In the genomic region with DNA sequence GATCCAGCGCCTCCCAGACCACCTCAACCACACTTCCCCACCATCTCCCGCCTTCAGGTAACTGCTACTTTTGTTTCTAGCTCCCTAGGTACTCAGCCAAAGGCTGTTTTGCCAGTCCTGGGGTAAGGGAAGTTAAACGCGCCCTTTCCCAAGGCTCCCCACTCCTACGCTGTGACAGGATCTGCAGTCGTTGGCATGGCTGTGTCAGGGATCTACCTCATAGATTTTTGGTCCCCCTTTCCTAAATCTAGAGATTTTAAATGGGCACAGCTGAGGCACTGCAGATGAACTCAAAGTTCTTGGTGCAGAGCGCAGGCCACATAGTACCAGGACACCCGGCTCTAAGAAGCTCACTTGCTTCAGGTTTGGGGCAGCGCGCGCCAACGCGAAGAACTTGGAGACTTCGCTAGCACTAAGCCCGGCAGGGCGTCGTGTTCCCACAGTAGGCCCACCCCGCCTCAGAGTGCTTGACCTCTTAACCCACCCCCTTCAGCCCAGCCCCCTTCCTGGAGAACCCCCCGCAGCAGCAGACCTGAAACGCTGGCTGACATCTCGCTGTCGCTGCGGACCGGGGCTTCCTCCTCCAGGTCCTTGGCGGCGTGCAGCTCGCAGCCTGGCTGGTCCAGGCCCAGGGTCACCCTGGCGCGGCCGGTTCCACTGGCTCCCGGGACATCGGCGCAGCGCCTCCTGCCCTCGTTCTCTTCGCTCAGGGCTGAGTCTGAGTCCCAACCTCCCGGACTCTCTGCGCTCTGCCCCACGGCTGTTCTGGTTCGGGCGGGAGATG, we compare ENCODE assay signal across 9 mouse cellular contexts. TPM values are rescaled to one million over a fixed set of nuclear protein-coding genes. Genes with fewer than 3 reads are reported as not detected.
DNase-seq lines count a peak whose midpoint lies in the region; ATAC-seq lines count a peak whose summit lies in the region.
"Had no signal": no experiment of that assay in that cellular context is flagged by ENCODE, and none has a peak within 500 bp of the region (broad histone marks: within the 10 kb centered on the region; RNA-seq: fewer than 3 reads in every experiment).

No protein-coding gene starts in this region.

- H3K36me3 ChIP-seq in intestine, embryonic 14.5 days (ENCODE audit: control insufficient read depth, insufficient read depth, low read length) = no peaks in the 10 kb centered on the region
- H3K36me3 ChIP-seq in stomach, embryonic 14.5 days (ENCODE audit: control insufficient read depth, insufficient read depth, low read length) = no peaks in the 10 kb centered on the region

- H3K4me2 ChIP-seq in intestine, embryonic 14.5 days (ENCODE audit: low read length) = peak overlapping the region; percentile 62
- H3K4me2 ChIP-seq in stomach, embryonic 14.5 days (replicated peaks; ENCODE audit: low read depth, low read length) = peak overlapping the region; percentile 53

- peak overlapping the region; percentile 57 for H3K4me3 ChIP-seq in intestine, embryonic 14.5 days (ENCODE audit: low read depth, low read length)
- peak overlapping the region; percentile 47 for H3K4me3 ChIP-seq in stomach, embryonic 14.5 days (ENCODE audit: low read depth, low read length)

- WGBS in intestine, embryonic 14.5 days = 2% methylated on average over 41 of the region's 41 CpGs
- 2% methylated on average over 41 of the region's 41 CpGs for WGBS in stomach, embryonic 14.5 days

- peaks cover 85% of the 10 kb centered on the region for H3K27me3 ChIP-seq in intestine, embryonic 14.5 days (replicated peaks; ENCODE audit: control insufficient read depth, insufficient read depth, low read length)
- H3K27me3 ChIP-seq in stomach, embryonic 14.5 days (ENCODE audit: control insufficient read depth, insufficient read depth, low read length) = peaks cover 44% of the 10 kb centered on the region

- 0 out of 2 replicates have a peak, but pooled peaks have one; percentile 20 for ATAC-seq in intestine, embryonic 14.5 days (replicated peaks; ENCODE audit: low FRiP score, low TSS enrichment, low read depth)
- peak; percentile 48; the same call in 1 of the 2 replicates for ATAC-seq in stomach, embryonic 14.5 days (ENCODE audit: insufficient number of reproducible peaks, insufficient read depth, low FRiP score, low read depth)

- peak overlapping the region; percentile 84 for H3K27ac ChIP-seq in intestine, embryonic 14.5 days (ENCODE audit: low read depth)
- H3K27ac ChIP-seq in stomach, embryonic 14.5 days (ENCODE audit: low read length) = peak overlapping the region; percentile 81; the same call in 1 of the 2 replicates

- DNase-seq in adrenal gland, postnatal 10 days = peak; percentile 43
- DNase-seq in adrenal gland, adult (ENCODE audit: inconsistent age in 2 of 2, low spot score in 1 of 2) = no peak
- DNase-seq in ovary, postnatal 36 days (ENCODE audit: low spot score) = peak; percentile 32
- DNase-seq in ovary, adult 18-20 months (ENCODE audit: low spot score) = no peak
- DNase-seq in intestine, embryonic 14.5 days (ENCODE audit: low spot score) = peak; percentile 66
- DNase-seq in left cerebral cortex, postnatal 25 days (ENCODE audit: low spot score in 2 of 2) = no peak
- DNase-seq in c-Kit-positive CD71-positive TER-119-positive erythroid progenitor cells, embryonic 14.5 days (ENCODE audit: low spot score) = no peak

- H3K9me3 ChIP-seq in intestine, embryonic 14.5 days (ENCODE audit: control insufficient read depth, low read length) = no peaks in the 10 kb centered on the region
- H3K9me3 ChIP-seq in stomach, embryonic 14.5 days (ENCODE audit: control insufficient read depth, low read depth, low read length) = no peaks in the 10 kb centered on the region

- peak overlapping the region; percentile 65 for H3K9ac ChIP-seq in intestine, embryonic 14.5 days (ENCODE audit: low read length)
- H3K9ac ChIP-seq in stomach, embryonic 14.5 days (replicated peaks; ENCODE audit: low read depth, low read length) = peak overlapping the region; percentile 53

- H3K4me1 ChIP-seq in intestine, embryonic 14.5 days (replicated peaks; ENCODE audit: control insufficient read depth, insufficient read depth, low read length) = 0 out of 2 replicates have a peak, but pooled peaks cover 12% of the 10 kb centered on the region
- peaks cover 10% of the 10 kb centered on the region; the same call in 1 of the 2 replicates for H3K4me1 ChIP-seq in stomach, embryonic 14.5 days (ENCODE audit: control insufficient read depth, insufficient read depth, low read length)

- intact Hi-C loops in left cerebral cortex, postnatal 25 days (cut with DNase I) = loop anchor here (2.0 kb wide), 1 partner anchor 54 kb away; the partner anchor contains the start of gene Rab28

RNA-seq across cellular contexts. Expression of gene Nkx3-2, which starts 1.2 kb away (rescaled TPM):
- total RNA-seq in adrenal gland, postnatal 10 days (2021) = under 1 TPM in 1 of 2 experiments, not detected in 1; 0.15 TPM
- polyA plus RNA-seq in intestine, embryonic 14.5 days (2014; fragmentation: Nextera tagmentation; extraction: Ambion mirVana) = 2.8 and 3.2 TPM in 2 replicates
- polyA plus RNA-seq in stomach, embryonic 14.5 days (2014; fragmentation: Nextera tagmentation; extraction: Ambion mirVana) = 2.0 and 2.8 TPM in 2 replicates
- total RNA-seq in left cerebral cortex, postnatal 25 days (2021) = not detected
- polyA plus RNA-seq: cortical plate, adult 2 months had no signal

RNA-seq across cellular contexts. Expression of gene Rab28, which starts 55.2 kb away (rescaled TPM):
- 10 to 100 TPM; 44.6 to 52.7 TPM for total RNA-seq in adrenal gland, postnatal 10 days (2021)
- polyA plus RNA-seq in intestine, embryonic 14.5 days (2014; fragmentation: Nextera tagmentation; extraction: Ambion mirVana) = 65.9 and 66.5 TPM in 2 replicates
- 72.3 and 78.0 TPM in 2 replicates for polyA plus RNA-seq in stomach, embryonic 14.5 days (2014; fragmentation: Nextera tagmentation; extraction: Ambion mirVana)
- 10 to 100 TPM; 82.1 to 83.5 TPM for total RNA-seq in left cerebral cortex, postnatal 25 days (2021)

Comparison
In these comparisons a context has a peak if more than half of its experiments do, and no peak if none do; other contexts are left out.
1. DNase-seq: peak in adrenal gland, postnatal 10 days (single experiment), ovary, postnatal 36 days (single experiment) and intestine, embryonic 14.5 days (single experiment); none in adrenal gland, adult (0 of 2), ovary, adult 18-20 months (single experiment), left cerebral cortex, postnatal 25 days (0 of 2) and c-Kit-positive CD71-positive TER-119-positive erythroid progenitor cells, embryonic 14.5 days (single experiment).